9 mouse cellular contexts compared by ENCODE assay signal in the genomic region with DNA sequence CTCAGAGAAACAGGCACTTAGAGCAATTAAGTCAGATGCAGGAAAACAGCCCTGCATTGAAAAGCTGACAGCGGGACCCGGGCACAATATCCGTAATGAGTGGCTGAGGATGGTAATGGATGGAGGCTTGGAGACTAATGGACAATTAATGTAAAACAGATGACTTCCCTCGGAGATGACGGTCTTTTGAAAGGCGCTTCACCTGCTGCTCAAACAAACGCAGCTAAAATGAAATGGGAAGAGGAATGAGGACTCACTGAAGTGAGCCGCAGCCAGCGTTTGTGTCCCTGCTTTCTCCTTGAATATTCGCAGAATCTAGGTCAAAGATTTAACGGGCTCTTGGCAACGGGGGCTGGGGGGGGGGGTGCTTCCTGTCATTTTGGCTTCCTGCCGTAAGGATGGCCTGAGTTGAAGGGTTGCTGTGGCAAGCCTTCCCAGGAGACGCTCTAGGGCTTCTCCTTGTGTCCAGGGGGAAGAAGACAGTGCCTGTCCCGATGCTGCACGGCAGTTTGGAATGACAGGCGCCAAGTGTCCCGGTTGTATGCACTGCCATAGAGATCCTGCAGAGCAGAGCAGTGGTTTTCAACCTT.
A peak's percentile ranks its signal among the peaks of the same experiment; 100 is the strongest.
DNase-seq lines count a peak whose midpoint lies in the region; ATAC-seq lines count a peak whose summit lies in the region.
"Had no signal": no experiment of that assay in that cellular context is flagged by ENCODE, and none has a peak within 500 bp of the region (broad histone marks: within the 10 kb centered on the region; RNA-seq: fewer than 3 reads in every experiment).

No protein-coding gene starts in this region.

- no peak overlapping the region for H3K27ac ChIP-seq in lung, embryonic 16.5 days (ENCODE audit: low read length)
- no peak overlapping the region for H3K27ac ChIP-seq in heart, embryonic 16.5 days (ENCODE audit: low read length)
- H3K27ac ChIP-seq in neural tube, embryonic 13.5 days (replicated peaks): peak overlapping the region; percentile 91

- peaks cover 11% of the 10 kb centered on the region for H3K4me1 ChIP-seq in lung, embryonic 16.5 days (replicated peaks; ENCODE audit: control insufficient read depth, insufficient read depth, low read length)
- peaks cover 6% of the 10 kb centered on the region; the same call in 1 of the 2 replicates for H3K4me1 ChIP-seq in heart, embryonic 16.5 days (ENCODE audit: control insufficient read depth, insufficient read depth, low read length)
- H3K4me1 ChIP-seq in neural tube, embryonic 13.5 days (replicated peaks): peaks cover 32% of the 10 kb centered on the region

- peaks cover 2% of the 10 kb centered on the region; the same call in 1 of the 2 replicates for H3K27me3 ChIP-seq in lung, embryonic 16.5 days (ENCODE audit: control insufficient read depth, insufficient read depth, low read depth, low read length)
- 0 out of 2 replicates have a peak, but pooled peaks cover 2% of the 10 kb centered on the region for H3K27me3 ChIP-seq in heart, embryonic 16.5 days (ENCODE audit: control insufficient read depth, insufficient read depth, low read length)
- no peaks in the 10 kb centered on the region for H3K27me3 ChIP-seq in neural tube, embryonic 13.5 days
- H3K27me3 ChIP-seq: Patski had no signal

- peak overlapping the region; percentile 23 for H3K4me3 ChIP-seq in lung, embryonic 16.5 days (ENCODE audit: low read length)
- peak overlapping the region; percentile 28 for H3K4me3 ChIP-seq in heart, embryonic 16.5 days (ENCODE audit: low read length)
- peak overlapping the region; percentile 28 for H3K4me3 ChIP-seq in neural tube, embryonic 13.5 days

- H3K9me3 ChIP-seq in lung, embryonic 16.5 days (ENCODE audit: control insufficient read depth, low read length): no peaks in the 10 kb centered on the region
- H3K9me3 ChIP-seq in heart, embryonic 16.5 days (replicated peaks; ENCODE audit: control insufficient read depth, low read length): no peaks in the 10 kb centered on the region
- H3K9me3 ChIP-seq in neural tube, embryonic 13.5 days: no peaks in the 10 kb centered on the region

- H3K9ac ChIP-seq in lung, embryonic 16.5 days (ENCODE audit: low read length): peak overlapping the region; percentile 32; the same call in 1 of the 2 replicates
- no peak overlapping the region for H3K9ac ChIP-seq in heart, embryonic 16.5 days (ENCODE audit: low read length)
- H3K9ac ChIP-seq in neural tube, embryonic 13.5 days: peak overlapping the region; percentile 58

- 9% methylated on average over 18 of the region's 18 CpGs for WGBS in lung, embryonic 16.5 days
- WGBS in heart, embryonic 16.5 days: 22% methylated on average over 18 of the region's 18 CpGs
- 5% methylated on average over 18 of the region's 18 CpGs for WGBS in neural tube, embryonic 13.5 days

- H3K4me2 ChIP-seq in lung, embryonic 16.5 days (ENCODE audit: low read depth, low read length): peak overlapping the region; percentile 52
- H3K4me2 ChIP-seq in heart, embryonic 16.5 days (ENCODE audit: low read depth, low read length): peak overlapping the region; percentile 54
- peak overlapping the region; percentile 55 for H3K4me2 ChIP-seq in neural tube, embryonic 13.5 days

- DNase-seq in lung, postnatal 36 days: no peak
- DNase-seq in embryo, embryonic 10.5 days (ENCODE audit: low spot score): peak; percentile 70
- peak; percentile 37 to 49 for DNase-seq in layer of hippocampus, postnatal 14 days (ENCODE audit: low spot score in 2 of 2)
- no peak for DNase-seq in urinary bladder, postnatal 36 days (ENCODE audit: low spot score in 2 of 2)

- H3K36me3 ChIP-seq in lung, embryonic 16.5 days (ENCODE audit: control insufficient read depth, insufficient read depth, low read length): no peaks in the 10 kb centered on the region
- H3K36me3 ChIP-seq in heart, embryonic 16.5 days (ENCODE audit: control insufficient read depth, insufficient read depth): no peaks in the 10 kb centered on the region
- no peaks in the 10 kb centered on the region for H3K36me3 ChIP-seq in neural tube, embryonic 13.5 days

- ATAC-seq in lung, embryonic 16.5 days (ENCODE audit: low read depth): peak; percentile 48; the same call in 1 of the 2 replicates
- ATAC-seq in heart, embryonic 16.5 days (replicated peaks; ENCODE audit: extremely low read depth, insufficient read depth, low FRiP score): no peak
- peak; percentile 73 for ATAC-seq in neural tube, embryonic 13.5 days (ENCODE audit: low read depth)
- ATAC-seq in monocyte, adult 5-6 weeks (replicated peaks; ENCODE audit: insufficient number of reproducible peaks, low FRiP score, low TSS enrichment, poor library complexity, severe bottlenecking): no peak
- ATAC-seq: Patski had no signal

Comparison
In these comparisons a context has a peak if more than half of its experiments do, and no peak if none do; other contexts are left out.
1. ATAC-seq: peak in lung, embryonic 16.5 days (single experiment) and neural tube, embryonic 13.5 days (single experiment); none in heart, embryonic 16.5 days (single experiment) and monocyte, adult 5-6 weeks (single experiment).
2. DNase-seq: peak in embryo, embryonic 10.5 days (single experiment) and layer of hippocampus, postnatal 14 days (2 of 2); none in lung, postnatal 36 days (single experiment) and urinary bladder, postnatal 36 days (0 of 2).
3. Peak in every context shown above with its lines, with median percentiles within 50 percentile points of each other: H3K4me2 ChIP-seq and H3K4me3 ChIP-seq.